8 mouse cellular contexts compared by ENCODE assay signal in genomic region chr3:106483297-106483696, GRCm38 (mm10). TPM values are rescaled to one million over a fixed set of nuclear protein-coding genes. Genes with fewer than 3 reads are reported as not detected.
DNase-seq lines count a peak whose midpoint lies in the region; ATAC-seq and TF ChIP-seq lines count a peak whose summit lies in the region.

No protein-coding gene starts in this region.

- peak overlapping the region; percentile 70 for H3K4me3 ChIP-seq in heart, embryonic 11.5 days (ENCODE audit: low read depth, low read length)
- H3K4me3 ChIP-seq in megakaryocyte, embryonic 14.5 days (replicated peaks): peak overlapping the region; percentile 98
- H3K4me3 ChIP-seq in myocyte: peak overlapping the region; percentile 22

- 55% methylated on average over 7 of the region's 7 CpGs for WGBS in heart, embryonic 11.5 days (ENCODE audit: insufficient replicate concordance)

- H3K36me3 ChIP-seq in heart, embryonic 11.5 days (ENCODE audit: control insufficient read depth, insufficient read depth, low read length): no peaks in the 10 kb centered on the region
- peaks cover 62% of the 10 kb centered on the region for H3K36me3 ChIP-seq in megakaryocyte, embryonic 14.5 days (replicated peaks; ENCODE audit: low read length)
- H3K36me3 ChIP-seq in myocyte (ENCODE audit: control insufficient read depth, insufficient read depth): no peaks in the 10 kb centered on the region

- no peak for DNase-seq in heart, postnatal 10 days
- DNase-seq in adrenal gland, postnatal 14 days: no peak
- DNase-seq in layer of hippocampus, adult 18-20 months (ENCODE audit: low spot score in 2 of 2): no peak

- H3K79me2 ChIP-seq in myocyte (ENCODE audit: control insufficient read depth, insufficient read depth): no peaks in the 10 kb centered on the region

- H3K27me3 ChIP-seq in heart, embryonic 11.5 days (ENCODE audit: control insufficient read depth, insufficient read depth, low read length): peaks cover 4% of the 10 kb centered on the region; the same call in 1 of the 2 replicates
- H3K27me3 ChIP-seq in megakaryocyte, embryonic 14.5 days (replicated peaks): no peaks in the 10 kb centered on the region
- H3K27me3 ChIP-seq in myocyte (ENCODE audit: control insufficient read depth, insufficient read depth, insufficient read length): no peaks in the 10 kb centered on the region

- H3K9me3 ChIP-seq in heart, embryonic 11.5 days (replicated peaks; ENCODE audit: control insufficient read depth, low read length): no peaks in the 10 kb centered on the region
- H3K9me3 ChIP-seq in megakaryocyte, embryonic 14.5 days: no peaks in the 10 kb centered on the region

- ATAC-seq in heart, embryonic 11.5 days (replicated peaks; ENCODE audit: insufficient number of reproducible peaks, low FRiP score, low TSS enrichment): 0 out of 2 replicates have a peak, but pooled peaks have one; percentile 13
- ATAC-seq in megakaryocyte, adult 5-6 weeks (ENCODE audit: poor library complexity, severe bottlenecking): no peak
- peak; percentile 23 to 60 for ATAC-seq in hematopoietic stem cell, adult 5-6 weeks (replicated peaks in 1 of 2; ENCODE audit: insufficient read depth in 1 of 2, low FRiP score in 2 of 2, low TSS enrichment in 1 of 2, low read depth in 1 of 2, poor library complexity in 2 of 2, severe bottlenecking in 2 of 2)

- H3K9ac ChIP-seq in heart, embryonic 11.5 days (ENCODE audit: low read depth, low read length): no peak overlapping the region

- intact Hi-C loops in heart, postnatal 10 days (cut with DNase I): loop anchor here (10.0 kb wide), 1 partner anchor 242 kb away; no protein-coding TSS in a partner anchor

- H3K4me1 ChIP-seq in heart, embryonic 11.5 days (ENCODE audit: control insufficient read depth, insufficient read depth, low read length): peaks cover 6% of the 10 kb centered on the region; the same call in 1 of the 2 replicates
- H3K4me1 ChIP-seq in megakaryocyte, embryonic 14.5 days: peaks cover 74% of the 10 kb centered on the region

- no peak overlapping the region for H3K27ac ChIP-seq in heart, embryonic 11.5 days (ENCODE audit: low read depth, low read length)

- no peak overlapping the region for H3K4me2 ChIP-seq in heart, embryonic 11.5 days
- H3K4me2 ChIP-seq in myocyte (ENCODE audit: low read depth): peak overlapping the region; percentile 89

- TF ChIP-seq POLR2A in myocyte (IDR thresholded peaks at IDR 0.05; ENCODE audit: insufficient read length, low read depth): no peak

- no peak overlapping the region for H3ac ChIP-seq in myocyte (ENCODE audit: control insufficient read depth, insufficient read length)

TF ChIP-seq in myocyte, 11 proteins besides CTCF, POLR2A, EP300 and RAD21:
- TF ChIP-seq REST (IDR thresholded peaks at IDR 0.05; ENCODE audit: insufficient read depth, insufficient read length): no peak
- no peak for TF ChIP-seq E2F4 (IDR thresholded peaks at IDR 0.05; ENCODE audit: insufficient read depth)
- TF ChIP-seq TCF12 (IDR thresholded peaks at IDR 0.05; ENCODE audit: insufficient read depth, poor library complexity, severe bottlenecking): no peak
- no peak for TF ChIP-seq TCF3 (IDR thresholded peaks at IDR 0.05; ENCODE audit: insufficient read length, low read depth)
- TF ChIP-seq CEBPB (IDR thresholded peaks at IDR 0.05; ENCODE audit: insufficient read depth, poor library complexity, severe bottlenecking): no peak
- no peak for TF ChIP-seq MAX (IDR thresholded peaks at IDR 0.05; ENCODE audit: low read depth)
- no peak for TF ChIP-seq USF1 (IDR thresholded peaks at IDR 0.05; ENCODE audit: low read depth)
- TF ChIP-seq POLR2AphosphoS2 (IDR thresholded peaks at IDR 0.05; ENCODE audit: insufficient read length, low read depth): no peak
- no peak for TF ChIP-seq SRF (IDR thresholded peaks at IDR 0.05; ENCODE audit: control insufficient read depth, insufficient read length, low read depth)
- TF ChIP-seq MYOG (IDR thresholded peaks at IDR 0.05; ENCODE audit: control insufficient read depth in 1 of 3, insufficient read depth in 1 of 3, insufficient read length in 2 of 3, low read depth in 2 of 3): no peak
- no peak for TF ChIP-seq MYOD1 (IDR thresholded peaks at IDR 0.05; ENCODE audit: control insufficient read depth in 1 of 3, insufficient read length in 2 of 3, low read depth in 2 of 3)

RNA-seq across cellular contexts. Expression of gene Dennd2d, which starts 1.1 kb away (rescaled TPM):
- 2.0 and 2.8 TPM in 2 replicates for polyA plus RNA-seq in heart, embryonic 11.5 days (2014; fragmentation: Nextera tagmentation; extraction: Ambion mirVana)
- under 1 TPM; 0.48 to 0.52 TPM for total RNA-seq in heart, postnatal 10 days (2021)
- 13.9 TPM in 1 of 2 replicates, not detected in the other for polyA plus RNA-seq in megakaryocyte, embryonic 14.5 days (2012; ENCODE audit: insufficient read depth, low replicate concordance)
- 10.6 and 14.0 TPM in 2 replicates for total RNA-seq in megakaryocyte, adult 5-6 weeks (2015)
- 20.3 and 20.7 TPM in 2 replicates for total RNA-seq in megakaryocyte, adult 5-6 weeks (2017)
- 41.4 and 49.2 TPM in 2 replicates for total RNA-seq in hematopoietic stem cell, adult 5-6 weeks (2017)
- 4.9 TPM for polyA plus RNA-seq in myocyte (2012; fragmentation: generic; extraction: Trizol)
- total RNA-seq in adrenal gland, postnatal 14 days (2021): 1.9 and 6.4 TPM in 2 replicates
- under 1 TPM; 0.30 to 0.76 TPM for total RNA-seq in layer of hippocampus, adult 18-20 months (2021)

Comparison
In these comparisons a context has a peak if more than half of its experiments do, and no peak if none do; other contexts are left out.
1. H3K4me3 ChIP-seq: peak in every context shown above with its lines; median percentile 98 in megakaryocyte, embryonic 14.5 days; 70 in heart, embryonic 11.5 days; 22 in myocyte.